8 mouse cellular contexts compared by ENCODE assay signal in the genomic region with DNA sequence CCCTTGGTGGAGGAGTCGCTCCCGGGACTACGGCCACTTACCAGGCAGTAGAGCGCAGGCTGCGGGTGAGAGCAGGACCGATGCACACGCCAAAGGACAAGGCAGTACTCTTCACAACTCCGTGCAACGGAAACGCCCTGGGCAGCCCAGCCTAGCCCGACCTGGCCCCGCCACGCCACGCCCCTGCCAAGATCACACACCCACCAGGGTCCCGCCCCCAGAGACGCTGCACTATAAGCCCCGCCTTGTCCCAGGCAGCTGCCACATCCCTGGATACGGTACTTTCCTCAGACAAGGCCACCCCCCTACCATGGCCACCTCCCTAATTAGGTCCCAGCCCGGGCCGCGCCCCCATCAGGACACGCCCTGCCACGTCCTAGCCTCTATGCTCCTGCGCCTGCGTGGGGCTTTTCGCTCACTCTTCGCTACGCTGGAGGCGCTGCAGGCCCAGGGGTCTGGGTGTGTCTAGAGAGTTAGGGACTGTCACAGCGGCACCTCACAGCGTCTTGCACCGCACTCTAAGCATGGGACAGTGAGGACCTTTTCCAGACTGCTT. TPM values are rescaled to one million over a fixed set of nuclear protein-coding genes. Genes with fewer than 3 reads are reported as not detected.
DNase-seq lines count a peak whose midpoint lies in the region; ATAC-seq and TF ChIP-seq lines count a peak whose summit lies in the region.

A gene (minus strand): TSS at position 363 of the 556 bp plus-strand sequence.
A gene (plus strand): TSS at position 406 of the 556 bp plus-strand sequence.

- no peaks in the 10 kb centered on the region for H3K9me3 ChIP-seq in megakaryocyte, embryonic 14.5 days

- TF ChIP-seq POLR2A in cortical plate, adult 2 months (IDR thresholded peaks at IDR 0.05; ENCODE audit: extremely low read depth, insufficient read depth, low read length): peak; percentile 79; the same call in 1 of the 2 replicates

- DNase-seq in gastrocnemius, adult 8-10 months (ENCODE audit: low spot score in 2 of 2): peak; percentile 99
- peak; percentile 63 for DNase-seq in hindlimb bud, embryonic 11.5 days (ENCODE audit: extremely low spot score, low read depth, low spot score)
- DNase-seq in left cerebral cortex, adult 8-10 months (ENCODE audit: low spot score in 2 of 2): peak; percentile 70 to 92
- DNase-seq in right cerebral cortex, postnatal 10 days (ENCODE audit: low spot score in 2 of 2): peak; percentile 93
- DNase-seq in urinary bladder, postnatal 25 days (ENCODE audit: low spot score): peak; percentile 93

- H3K27me3 ChIP-seq in megakaryocyte, embryonic 14.5 days (replicated peaks): no peaks in the 10 kb centered on the region

- H3K27ac ChIP-seq in cortical plate, adult 2 months (ENCODE audit: insufficient read depth, low read length): peak within 1 kb of the TSS; percentile 86

- ATAC-seq in activated CD4-positive, CD25-positive, alpha-beta regulatory T cell, adult 4 months: peak; percentile 97

- H3K4me1 ChIP-seq in cortical plate, adult 2 months (ENCODE audit: control insufficient read depth, insufficient read depth, low read length): peaks cover 2% of the 10 kb centered on the region; the same call in 1 of the 2 replicates
- peaks cover 43% of the 10 kb centered on the region for H3K4me1 ChIP-seq in megakaryocyte, embryonic 14.5 days

- peaks cover 16% of the 10 kb centered on the region for H3K36me3 ChIP-seq in megakaryocyte, embryonic 14.5 days (replicated peaks; ENCODE audit: low read length)

- peak within 1 kb of the TSS; percentile 66 for H3K4me3 ChIP-seq in cortical plate, adult 2 months (ENCODE audit: insufficient read depth, low read length)
- H3K4me3 ChIP-seq in megakaryocyte, embryonic 14.5 days (replicated peaks): peak within 1 kb of the TSS; percentile 91

- peak; percentile 29; the same call in 1 of the 2 replicates for TF ChIP-seq CTCF in cortical plate, adult 2 months (IDR thresholded peaks at IDR 0.05; ENCODE audit: extremely low read depth, insufficient read depth, low read length)

RNA-seq across cellular contexts. Expression of the first gene that starts in this region (rescaled TPM):
- polyA plus RNA-seq in activated CD4-positive, CD25-positive, alpha-beta regulatory T cell, adult 4 months (2017; shearing (Covaris generic)): 100 to 1,000 TPM; 135 to 153 TPM
- 99.2 and 118 TPM in 2 replicates for polyA plus RNA-seq in cortical plate, adult 2 months (2012; rRNA removed)
- 10 to 100 TPM; 14.4 to 39.8 (median 28.6) TPM for total RNA-seq in gastrocnemius, adult 8-10 months (2022)
- total RNA-seq in left cerebral cortex, adult 8-10 months (2022): 10 to 100 TPM; 71.4 to 98.2 (median 85.5) TPM
- polyA plus RNA-seq in megakaryocyte, embryonic 14.5 days (2012; ENCODE audit: insufficient read depth, low replicate concordance): 55.2 and 227 TPM in 2 replicates

RNA-seq across cellular contexts. Expression of the second gene that starts in this region (rescaled TPM):
- 1 to 10 TPM in 1 of 2 experiments, under 1 TPM in 1; 0.59 to 2.4 TPM for polyA plus RNA-seq in activated CD4-positive, CD25-positive, alpha-beta regulatory T cell, adult 4 months (2017; shearing (Covaris generic))
- 0.15 and 0.23 TPM in 2 replicates for polyA plus RNA-seq in cortical plate, adult 2 months (2012; rRNA removed)
- total RNA-seq in gastrocnemius, adult 8-10 months (2022): not detected
- total RNA-seq in left cerebral cortex, adult 8-10 months (2022): under 1 TPM in 1 of 4 experiments, not detected in 3; 0.50 TPM
- polyA plus RNA-seq in megakaryocyte, embryonic 14.5 days (2012; ENCODE audit: insufficient read depth, low replicate concordance): not detected in 2 replicates

Comparison
In these comparisons a context has a peak if more than half of its experiments do, and no peak if none do; other contexts are left out.
1. Peak in every context shown above with its lines: DNase-seq, ATAC-seq, H3K4me3 ChIP-seq and H3K27ac ChIP-seq.